9 mouse cellular contexts compared by ENCODE assay signal in the genomic region with DNA sequence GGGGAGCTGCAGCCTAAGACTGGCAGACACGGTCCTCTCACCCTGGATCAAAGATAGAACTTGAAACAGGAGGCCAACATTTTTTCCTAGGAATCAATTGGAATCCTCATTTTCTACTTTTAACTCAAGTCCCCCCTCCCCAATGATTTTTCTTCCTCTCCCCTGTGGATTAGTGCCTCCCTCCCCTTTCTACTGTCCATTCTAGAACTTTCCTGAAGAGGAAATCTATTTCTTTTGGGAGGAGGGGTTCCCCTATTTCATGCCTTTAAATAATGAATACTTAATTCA. TPM values are rescaled to one million over a fixed set of nuclear protein-coding genes. Genes with fewer than 3 reads are reported as not detected.
DNase-seq lines count a peak whose midpoint lies in the region; ATAC-seq and TF ChIP-seq lines count a peak whose summit lies in the region.
"Had no signal": no experiment of that assay in that cellular context is flagged by ENCODE, and none has a peak within 500 bp of the region (broad histone marks: within the 10 kb centered on the region; RNA-seq: fewer than 3 reads in every experiment).

No protein-coding gene starts in this region.

- ATAC-seq in lung, postnatal 0 days = no peak
- no peak for ATAC-seq in limb, embryonic 15.5 days (ENCODE audit: insufficient number of reproducible peaks, low FRiP score, low TSS enrichment, low read depth)
- ATAC-seq in stomach, embryonic 14.5 days (ENCODE audit: insufficient number of reproducible peaks, insufficient read depth, low FRiP score, low read depth) = no peak

- intact Hi-C loops in heart, adult 2 months (cut with DNase I) = loop anchor here (5.0 to 10.0 kb wide), 6 partner anchors 34 to 1598 kb away; no protein-coding TSS in a partner anchor
- intact Hi-C loops in heart, postnatal 36 days (cut with DNase I) = loop anchor here (5.0 to 10.0 kb wide), 7 partner anchors 261 to 1788 kb away; no protein-coding TSS in a partner anchor

- peak overlapping the region; percentile 56 for H3K27ac ChIP-seq in heart, adult 2 months
- peak overlapping the region; percentile 84 for H3K27ac ChIP-seq in lung, postnatal 0 days (ENCODE audit: low read length)
- peak overlapping the region; percentile 87; the same call in 1 of the 2 replicates for H3K27ac ChIP-seq in limb, embryonic 15.5 days
- H3K27ac ChIP-seq in stomach, embryonic 14.5 days (ENCODE audit: low read length) = peak overlapping the region; percentile 96

- TF ChIP-seq CTCF in heart, adult 2 months (IDR thresholded peaks at IDR 0.05) = no peak
- TF ChIP-seq CTCF in lung, postnatal 0 days (IDR thresholded peaks at IDR 0.05) = no peak

- H3K9ac ChIP-seq in heart, adult 2 months (ENCODE audit: low read depth, low read length) = peak overlapping the region; percentile 58
- H3K9ac ChIP-seq in lung, postnatal 0 days (replicated peaks; ENCODE audit: low read depth) = peak overlapping the region; percentile 58
- no peak overlapping the region for H3K9ac ChIP-seq in limb, embryonic 15.5 days
- H3K9ac ChIP-seq in stomach, embryonic 14.5 days (replicated peaks; ENCODE audit: low read depth, low read length) = peak overlapping the region; percentile 77

- WGBS in heart, adult 2 months = 15% methylated on average over 1 of the region's 1 CpGs
- 9% methylated on average over 1 of the region's 1 CpGs for WGBS in lung, postnatal 0 days
- WGBS in limb, embryonic 15.5 days = 10% methylated on average over 1 of the region's 1 CpGs
- WGBS in stomach, embryonic 14.5 days = 0% methylated on average over 1 of the region's 1 CpGs

- H3K4me2 ChIP-seq in lung, postnatal 0 days (replicated peaks; ENCODE audit: low read depth, low read length) = peak overlapping the region; percentile 83
- peak overlapping the region; percentile 72 for H3K4me2 ChIP-seq in limb, embryonic 15.5 days
- H3K4me2 ChIP-seq in stomach, embryonic 14.5 days (replicated peaks; ENCODE audit: low read depth, low read length) = peak overlapping the region; percentile 82

- no peaks in the 10 kb centered on the region for H3K79me2 ChIP-seq in heart, adult 2 months (replicated peaks; ENCODE audit: control insufficient read depth, insufficient read depth, low read length)

- no peaks in the 10 kb centered on the region for H3K9me3 ChIP-seq in lung, postnatal 0 days (ENCODE audit: low read length)
- H3K9me3 ChIP-seq in limb, embryonic 15.5 days = no peaks in the 10 kb centered on the region
- H3K9me3 ChIP-seq in stomach, embryonic 14.5 days (ENCODE audit: control insufficient read depth, low read depth, low read length) = no peaks in the 10 kb centered on the region

- H3K4me3 ChIP-seq in heart, adult 2 months = peak overlapping the region; percentile 4
- peak overlapping the region; percentile 50 for H3K4me3 ChIP-seq in lung, postnatal 0 days (ENCODE audit: low read depth, low read length)
- H3K4me3 ChIP-seq in limb, embryonic 15.5 days = peak overlapping the region; percentile 50
- H3K4me3 ChIP-seq in stomach, embryonic 14.5 days (ENCODE audit: low read depth, low read length) = peak overlapping the region; percentile 45

- no peaks in the 10 kb centered on the region; the same call in 1 of the 2 replicates for H3K4me1 ChIP-seq in heart, adult 2 months (ENCODE audit: control insufficient read depth, insufficient read depth, low read length)
- peaks cover 5% of the 10 kb centered on the region; the same call in 1 of the 2 replicates for H3K4me1 ChIP-seq in lung, postnatal 0 days (ENCODE audit: insufficient read depth, low read depth, low read length)
- peaks cover 21% of the 10 kb centered on the region for H3K4me1 ChIP-seq in limb, embryonic 15.5 days
- H3K4me1 ChIP-seq in stomach, embryonic 14.5 days (ENCODE audit: control insufficient read depth, insufficient read depth, low read length) = peaks cover 6% of the 10 kb centered on the region; the same call in 1 of the 2 replicates

- no peak for TF ChIP-seq EP300 in heart, adult 2 months (IDR thresholded peaks at IDR 0.05; ENCODE audit: insufficient read depth, low read depth, low read length)
- no peak for TF ChIP-seq EP300 in lung, postnatal 0 days (IDR thresholded peaks at IDR 0.05)

- no peak for TF ChIP-seq POLR2A in heart, adult 2 months (IDR thresholded peaks at IDR 0.05; ENCODE audit: insufficient read depth, low read depth, low read length)

- H3K27me3 ChIP-seq in heart, adult 2 months (ENCODE audit: control insufficient read depth, insufficient read depth, low read length) = peaks cover 17% of the 10 kb centered on the region
- no peaks in the 10 kb centered on the region for H3K27me3 ChIP-seq in lung, postnatal 0 days (replicated peaks; ENCODE audit: insufficient read depth, low read length)
- peaks cover 55% of the 10 kb centered on the region for H3K27me3 ChIP-seq in limb, embryonic 15.5 days
- no peaks in the 10 kb centered on the region for H3K27me3 ChIP-seq in stomach, embryonic 14.5 days (ENCODE audit: control insufficient read depth, insufficient read depth, low read length)

- H3K36me3 ChIP-seq in heart, adult 2 months (ENCODE audit: control insufficient read depth, insufficient read depth, low read length) = no peaks in the 10 kb centered on the region
- H3K36me3 ChIP-seq in lung, postnatal 0 days (ENCODE audit: insufficient read depth, low read length) = no peaks in the 10 kb centered on the region
- H3K36me3 ChIP-seq in limb, embryonic 15.5 days = no peaks in the 10 kb centered on the region
- H3K36me3 ChIP-seq in stomach, embryonic 14.5 days (ENCODE audit: control insufficient read depth, insufficient read depth, low read length) = no peaks in the 10 kb centered on the region

- no peak for DNase-seq in heart, adult 2 months
- no peak for DNase-seq in heart, postnatal 36 days
- peak; percentile 18 for DNase-seq in lung, postnatal 0 days (ENCODE audit: low spot score)
- no peak for DNase-seq in lung, adult 18-20 months
- no peak for DNase-seq in frontal cortex, postnatal 36 days (ENCODE audit: low spot score in 2 of 2)
- DNase-seq in natural killer cell, adult 2 months (ENCODE audit: low spot score in 2 of 2) = no peak
- DNase-seq: cerebellum, postnatal 14 days had no signal

RNA-seq across cellular contexts. Expression of gene Nr2f2, which starts 0.2 kb away (rescaled TPM):
- 10 to 100 TPM; 16.4 to 18.8 TPM for total RNA-seq in heart, adult 2 months (2021)
- polyA plus RNA-seq in heart, adult 2 months (2012; rRNA removed) = 22.9 and 39.3 TPM in 2 replicates
- total RNA-seq in heart, postnatal 36 days (2021) = 10 to 100 TPM; 18.9 to 23.9 TPM
- polyA plus RNA-seq in lung, postnatal 0 days (2015; fragmentation: Nextera tagmentation; extraction: Ambion mirVana) = 72.7 and 89.1 TPM in 2 replicates
- polyA plus RNA-seq in limb, embryonic 15.5 days (2015; fragmentation: Nextera tagmentation; extraction: Ambion mirVana) = 28.0 and 34.7 TPM in 2 replicates
- polyA plus RNA-seq in stomach, embryonic 14.5 days (2014; fragmentation: Nextera tagmentation; extraction: Ambion mirVana) = 106 and 111 TPM in 2 replicates
